Mouse (Mus musculus) C2C12 (cell line): Measurements from ENCODE around the gene Hoxb6. TPM values are rescaled to one million over a fixed set of nuclear protein-coding genes. Genes with fewer than 3 reads are reported as not detected.
A peak's percentile ranks its signal among the peaks of the same experiment; 100 is the strongest.

ENCODE experiments used
- H3K27me3 ChIP-seq: one replicate; pipeline ENCODE4 v1.6.1; 2011; ENCODE audit not compliant: control insufficient read depth, insufficient read depth, insufficient read length
- H3K36me3 ChIP-seq: one replicate; pipeline ENCODE4 v1.6.1; 2011; ENCODE audit not compliant: control insufficient read depth, insufficient read depth
- H3K4me3 ChIP-seq: one replicate; pipeline ENCODE4 v1.5.1; 2011; ENCODE audit warnings: mild to moderate bottlenecking, control low read depth; ENCODE audit not compliant: poor library complexity, insufficient read depth, severe bottlenecking
- H3K79me2 ChIP-seq: one replicate; pipeline ENCODE4 v1.6.1; 2011; ENCODE audit not compliant: control insufficient read depth, insufficient read depth
- H3K79me3 ChIP-seq: one replicate; pipeline ENCODE4 v1.6.1; 2011; ENCODE audit warnings: low read depth, control low read depth
- H3ac ChIP-seq: one replicate; pipeline ENCODE3; 2011; ENCODE audit warnings: low read depth; ENCODE audit not compliant: control insufficient read depth, insufficient read length
- CEBPB ChIP-seq: IDR thresholded peaks from one replicate; pipeline ENCODE4 v1.6.1; 2011; ENCODE audit warnings: low read depth, mild to moderate bottlenecking, control low read depth, moderate library complexity
- CTCF ChIP-seq: IDR thresholded peaks from one replicate; pipeline ENCODE4 v1.5.1; 2011; ENCODE audit not compliant: control insufficient read depth, insufficient read depth, insufficient read length
- FOSL1 ChIP-seq: IDR thresholded peaks from one replicate; pipeline ENCODE4 v1.8.0; 2011; ENCODE audit warnings: mild to moderate bottlenecking, low read length; ENCODE audit not compliant: poor library complexity, insufficient read depth, severe bottlenecking
- MAX ChIP-seq: IDR thresholded peaks from one replicate; pipeline ENCODE4 v1.6.1; 2011; ENCODE audit warnings: mild to moderate bottlenecking, control low read depth
- MYOD1 ChIP-seq: IDR thresholded peaks from one replicate; pipeline ENCODE4 v1.6.1; 2011; ENCODE audit warnings: low read depth; ENCODE audit not compliant: control insufficient read depth, insufficient read length
- MYOG ChIP-seq: IDR thresholded peaks from one replicate; pipeline ENCODE4 v1.6.1; 2011; ENCODE audit not compliant: control insufficient read depth, insufficient read length; ENCODE audit errors: extremely low read depth
- USF1 ChIP-seq: IDR thresholded peaks from one replicate; pipeline ENCODE4 v1.6.1; 2011; ENCODE audit warnings: low read depth, mild to moderate bottlenecking, control low read depth, moderate library complexity
- polyA plus RNA-seq: library from polyadenylated mRNA; unstranded; fragments of >200 nt; fragmentation: generic; extraction: Trizol; gene quantifications from one replicate; pipeline ENCODE4 v1.2.1, GENCODE M21; 2012; ENCODE audit warnings: missing spikeins

The Hoxb6 gene
- polyA plus RNA-seq, 1 experiment: 0.05 TPM

DNA sequence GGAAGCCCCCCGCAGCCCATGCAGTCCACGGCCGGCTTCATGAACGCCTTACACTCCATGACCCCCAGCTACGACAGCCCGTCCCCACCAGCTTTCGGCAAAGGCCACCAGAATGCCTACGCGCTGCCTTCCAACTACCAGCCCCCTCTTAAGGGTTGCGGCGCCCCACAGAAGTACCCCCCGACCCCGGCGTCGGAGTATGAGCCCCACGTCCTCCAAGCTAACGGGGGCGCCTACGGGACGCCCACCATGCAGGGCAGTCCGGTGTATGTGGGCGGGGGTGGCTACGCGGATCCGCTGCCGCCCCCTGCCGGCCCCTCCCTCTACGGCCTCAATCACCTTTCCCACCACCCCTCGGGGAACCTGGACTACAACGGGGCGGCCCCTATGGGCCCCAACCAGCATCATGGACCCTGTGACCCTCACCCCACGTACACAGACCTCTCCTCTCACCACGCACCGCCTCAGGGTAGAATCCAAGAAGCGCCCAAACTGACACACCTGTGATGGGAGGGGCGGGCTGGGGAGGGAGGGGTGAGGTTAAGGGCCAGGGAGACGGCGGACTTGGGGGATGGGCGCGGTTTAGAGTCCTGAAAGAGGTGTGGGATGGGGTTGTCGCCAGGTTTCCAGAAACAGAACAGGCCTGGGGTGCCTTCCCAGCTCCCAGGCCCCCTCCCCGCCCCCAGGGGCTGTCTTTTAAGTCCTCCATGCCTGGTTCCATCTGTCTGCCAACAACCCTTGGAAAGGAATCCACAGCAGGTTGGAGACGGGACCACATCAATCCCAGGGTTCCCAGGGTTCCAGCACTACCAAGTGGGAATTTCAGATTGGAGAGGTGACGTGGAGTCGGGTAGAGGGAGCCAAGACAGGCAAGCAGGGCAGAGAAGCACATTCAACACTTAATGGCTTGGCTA lies 53.9 kb downstream of the Hoxb6 start:
- H3K27me3 ChIP-seq: peaks cover 77% of the 10 kb centered on the region
- H3K79me3 ChIP-seq: no peaks in the 10 kb centered on the region
- H3K79me2 ChIP-seq: no peaks in the 10 kb centered on the region
- H3ac ChIP-seq: no peak overlapping the region
- H3K36me3 ChIP-seq: no peaks in the 10 kb centered on the region
- TF ChIP-seq CTCF (no peak), MYOG (no peak), USF1 (no peak), MAX (no peak), MYOD1 (no peak), FOSL1 (no peak), CEBPB (no peak)
- H3K4me3 ChIP-seq: no peak overlapping the region

DNA sequence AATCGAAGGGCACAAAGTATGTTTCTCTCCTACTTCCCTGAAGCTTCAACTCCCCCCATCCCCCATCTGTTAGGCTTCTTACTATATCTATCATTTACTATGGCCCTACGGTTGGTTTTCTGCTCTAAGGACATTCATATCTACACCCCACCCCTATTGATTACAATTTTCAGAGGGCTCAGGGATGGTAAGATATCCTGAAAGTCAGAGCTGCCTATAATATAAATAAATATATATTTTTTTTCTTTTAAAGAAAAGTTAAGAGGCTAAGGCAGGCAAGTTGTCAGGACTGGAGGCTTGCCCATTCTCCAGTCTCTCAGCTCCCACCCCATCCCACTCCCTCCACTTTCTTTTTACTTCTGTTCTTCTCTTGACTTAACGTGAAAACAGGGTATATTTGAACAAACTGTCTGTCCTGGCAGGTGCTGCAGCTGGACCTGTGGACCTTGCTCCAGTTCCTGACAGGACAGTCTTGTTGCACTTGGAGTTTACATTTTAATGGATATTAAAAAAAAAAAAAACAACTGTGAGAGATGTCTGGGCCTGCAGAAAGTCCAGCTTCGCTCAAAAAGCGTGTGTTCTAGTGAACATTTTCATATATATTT lies 54.7 kb downstream of the Hoxb6 start:
- TF ChIP-seq CTCF: no peak
- TF ChIP-seq FOSL1: no peak
- TF ChIP-seq MYOG: no peak
- no peak for TF ChIP-seq USF1
- TF ChIP-seq MYOD1: no peak
- no peak for TF ChIP-seq CEBPB
- no peak for TF ChIP-seq MAX
- H3K36me3 ChIP-seq: no peaks in the 10 kb centered on the region
- no peaks in the 10 kb centered on the region for H3K79me3 ChIP-seq
- H3K27me3 ChIP-seq: peaks cover 74% of the 10 kb centered on the region
- H3K79me2 ChIP-seq: no peaks in the 10 kb centered on the region
- no peak overlapping the region for H3ac ChIP-seq
- H3K4me3 ChIP-seq: no peak overlapping the region

GRCm38 (mm10) chr11:96347717-96348116 lies 55.4 kb downstream of the Hoxb6 start:
- Histone ChIP-seq H3K27me3 (peaks cover 79% of the 10 kb centered on the region), H3ac (no peak overlapping the region)

DNA sequence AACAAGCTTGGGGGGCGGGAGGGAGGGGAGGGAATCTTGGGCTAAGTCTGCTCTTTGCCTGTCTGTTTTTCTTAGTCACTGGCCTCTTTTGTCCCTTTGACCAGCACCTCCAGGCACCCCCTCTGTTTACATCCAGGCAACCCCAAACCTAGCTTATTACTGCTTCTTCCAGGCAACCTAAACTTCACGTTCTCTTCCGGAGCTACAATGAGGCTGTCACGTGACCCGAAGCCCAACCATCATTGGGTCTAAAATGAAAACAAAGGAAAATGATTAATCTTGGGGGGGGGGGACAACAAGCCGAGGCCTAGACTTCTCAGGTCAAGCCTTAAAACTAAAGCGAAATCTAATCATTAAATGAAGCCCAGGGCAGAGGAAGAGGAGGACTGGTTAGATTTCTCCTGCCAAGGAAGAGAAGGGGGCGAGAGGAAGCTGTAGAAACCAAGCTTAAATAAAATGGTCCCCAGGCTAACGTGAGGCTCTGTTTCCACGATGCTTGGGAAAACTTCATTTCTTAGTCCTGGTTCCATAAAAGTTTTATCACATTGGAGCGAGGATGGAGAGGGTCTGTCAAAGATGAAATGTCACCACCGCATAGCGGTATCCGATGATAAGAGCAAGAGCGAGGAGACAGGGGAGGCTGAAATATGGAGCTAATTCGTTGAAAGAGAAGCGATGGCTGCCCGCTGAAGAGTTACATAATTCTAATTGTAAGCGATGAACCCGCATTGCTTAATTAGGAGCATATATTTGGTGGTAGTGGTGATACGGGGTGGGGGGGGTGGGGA lies 56.1 kb downstream of the Hoxb6 start:
- H3K79me3 ChIP-seq: no peaks in the 10 kb centered on the region
- peaks cover 81% of the 10 kb centered on the region for H3K27me3 ChIP-seq
- TF ChIP-seq CTCF: no peak
- no peak for TF ChIP-seq FOSL1
- TF ChIP-seq CEBPB: no peak
- peak; percentile 66 for TF ChIP-seq USF1
- no peak for TF ChIP-seq MYOD1
- no peak for TF ChIP-seq MAX
- H3K36me3 ChIP-seq: no peaks in the 10 kb centered on the region
- H3ac ChIP-seq: no peak overlapping the region
- H3K4me3 ChIP-seq: no peak overlapping the region
- no peaks in the 10 kb centered on the region for H3K79me2 ChIP-seq

More at GRCm38 (mm10) chr11:96347717-96348116, 55.4 kb downstream of the Hoxb6 start:
- Histone ChIP-seq H3K4me3 (no peak overlapping the region), H3K79me2 (no peaks in the 10 kb centered on the region), H3K36me3 (no peaks in the 10 kb centered on the region), H3K79me3 (no peaks in the 10 kb centered on the region)
- no peak for TF ChIP-seq MAX
- TF ChIP-seq CEBPB: no peak
- TF ChIP-seq MYOD1: no peak
- no peak for TF ChIP-seq USF1
- TF ChIP-seq FOSL1: no peak
- no peak for TF ChIP-seq MYOG
- no peak for TF ChIP-seq CTCF

DNA sequence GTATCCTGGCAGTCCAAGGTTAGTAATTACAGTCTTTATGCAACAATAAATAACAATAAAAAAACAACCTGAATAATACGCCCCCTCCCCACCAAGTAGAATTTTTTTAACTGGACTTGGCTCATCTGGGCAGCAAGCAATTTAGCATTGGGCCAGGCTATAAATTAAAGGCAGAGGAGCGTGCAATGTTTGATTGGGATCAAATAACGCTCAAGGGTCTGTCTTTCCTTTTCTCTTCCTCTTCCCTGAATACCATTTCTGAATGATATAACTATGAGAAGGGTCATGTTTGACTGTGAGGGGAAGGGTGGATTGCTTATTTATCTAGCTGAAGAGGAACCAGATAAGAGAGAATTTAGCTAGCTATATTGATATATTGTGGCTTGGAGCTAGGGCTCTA lies 56.7 kb downstream of the Hoxb6 start:
- Histone ChIP-seq H3ac (no peak overlapping the region), H3K79me2 (no peaks in the 10 kb centered on the region), H3K79me3 (no peaks in the 10 kb centered on the region), H3K27me3 (peaks cover 79% of the 10 kb centered on the region), H3K4me3 (no peak overlapping the region), H3K36me3 (no peaks in the 10 kb centered on the region)
- no peak for TF ChIP-seq FOSL1
- no peak for TF ChIP-seq MYOD1
- no peak for TF ChIP-seq CTCF
- TF ChIP-seq USF1: no peak
- TF ChIP-seq CEBPB: no peak
- no peak for TF ChIP-seq MYOG
- no peak for TF ChIP-seq MAX
